Mouse (Mus musculus) hindbrain, embryonic 15.5 days (tissue): Measurements from ENCODE around the gene Cd86. TPM values are rescaled to one million over a fixed set of nuclear protein-coding genes. Genes with fewer than 3 reads are reported as not detected.

Experiments used
- ATAC-seq: fragments of 200-750 bp; cut with Nextera tagmentation; 2 replicates; pipeline ENCODE4 v1.8.0; 2017; ENCODE audit warnings: low read depth, moderate number of reproducible peaks, moderate TSS enrichment; ENCODE audit not compliant: low FRiP score
- H3K27ac ChIP-seq: fragments of 300-500 bp; sonication (generic); replicated peaks from 2 replicates; pipeline ENCODE4 v1.5.1; 2015; ENCODE audit warnings: mild to moderate bottlenecking, inconsistent platforms
- H3K27me3 ChIP-seq: fragments of 300-500 bp; sonication (generic); 2 replicates; pipeline ENCODE4 v1.6.1; 2015; ENCODE audit warnings: control low read depth, inconsistent platforms
- H3K36me3 ChIP-seq: fragments of 300-500 bp; sonication (generic); 2 replicates; pipeline ENCODE4 v1.6.1; 2015; ENCODE audit warnings: control low read depth, inconsistent platforms
- H3K4me1 ChIP-seq: fragments of 300-500 bp; sonication (generic); replicated peaks from 2 replicates; pipeline ENCODE4 v1.6.1; 2015; ENCODE audit warnings: control low read depth, inconsistent platforms
- H3K4me2 ChIP-seq: fragments of 300-500 bp; sonication (generic); 2 replicates; pipeline ENCODE4 v1.6.1; 2015; ENCODE audit warnings: moderate library complexity, mild to moderate bottlenecking, inconsistent platforms
- H3K4me3 ChIP-seq: fragments of 300-500 bp; sonication (generic); 2 replicates; pipeline ENCODE4 v1.5.1; 2015; ENCODE audit warnings: mild to moderate bottlenecking, inconsistent platforms
- H3K9ac ChIP-seq: fragments of 300-500 bp; sonication (generic); 2 replicates; pipeline ENCODE4 v1.6.1; 2015; ENCODE audit warnings: inconsistent platforms
- H3K9me3 ChIP-seq: fragments of 300-500 bp; sonication (generic); 2 replicates; pipeline ENCODE4 v1.6.1; 2016; ENCODE audit warnings: control low read depth, inconsistent platforms
- WGBS: fragments of 180-500 bp; shearing (Covaris S2); methylation state at CpG from one replicate; pipeline ENCODE4 v1.1.7; 2015; 5-methylcytosine and 5-hydroxymethylcytosine counted together
- polyA plus RNA-seq: library from polyadenylated mRNA; unstranded; fragments of >200 nt; fragmentation: Nextera tagmentation; extraction: Ambion mirVana; gene quantifications from 2 replicates; pipeline ENCODE4 v1.2.1, GENCODE M21; 2015

Cd86 gene
- polyA plus RNA-seq, 1 experiment from 2014 or later = 1.7 TPM

- no peak for ATAC-seq
- Histone ChIP-seq H3K9me3 (no peaks in the 10 kb centered on the region), H3K27ac (no peak overlapping the region), H3K27me3 (no peaks in the 10 kb centered on the region), H3K4me1 (no peaks in the 10 kb centered on the region), H3K9ac (no peak overlapping the region), H3K4me2 (no peak overlapping the region), H3K4me3 (no peak overlapping the region), H3K36me3 (no peaks in the 10 kb centered on the region)
- WGBS = 77% methylated on average over 6 of the region's 6 CpGs
Observed at GRCm38 (mm10) chr16:36684325-36684918, 18.5 kb upstream of the Cd86 start.

GRCm38 (mm10) chr16:36681829-36682228, 15.9 kb upstream of the Cd86 start:
- Histone ChIP-seq H3K4me1 (no peaks in the 10 kb centered on the region), H3K27me3 (no peaks in the 10 kb centered on the region), H3K4me3 (no peak overlapping the region), H3K27ac (no peak overlapping the region), H3K9ac (no peak overlapping the region), H3K36me3 (no peaks in the 10 kb centered on the region), H3K9me3 (no peaks in the 10 kb centered on the region), H3K4me2 (no peak overlapping the region)
- WGBS = 89% methylated on average over 3 of the region's 3 CpGs
- ATAC-seq = no peak

GRCm38 (mm10) chr16:36675902-36676301, 10.0 kb upstream of the Cd86 start:
- no peaks in the 10 kb centered on the region for H3K9me3 ChIP-seq
- H3K4me3 ChIP-seq = no peak overlapping the region
- WGBS = 96% methylated on average over 2 of the region's 2 CpGs
- no peaks in the 10 kb centered on the region for H3K27me3 ChIP-seq
- no peaks in the 10 kb centered on the region for H3K4me1 ChIP-seq
- H3K27ac ChIP-seq = no peak overlapping the region
- no peak for ATAC-seq
- H3K9ac ChIP-seq = no peak overlapping the region
- H3K4me2 ChIP-seq = no peak overlapping the region
- no peaks in the 10 kb centered on the region for H3K36me3 ChIP-seq

- ATAC-seq = no peak
- no peak overlapping the region for H3K4me2 ChIP-seq
- no peaks in the 10 kb centered on the region for H3K9me3 ChIP-seq
- H3K36me3 ChIP-seq = no peaks in the 10 kb centered on the region
- no peaks in the 10 kb centered on the region for H3K4me1 ChIP-seq
- H3K27me3 ChIP-seq = no peaks in the 10 kb centered on the region
- no peak overlapping the region for H3K4me3 ChIP-seq
- no peak overlapping the region for H3K27ac ChIP-seq
- WGBS = 26% methylated on average over 2 of the region's 2 CpGs
- no peak overlapping the region for H3K9ac ChIP-seq
Observed at GRCm38 (mm10) chr16:36675304-36675703, 9.4 kb upstream of the Cd86 start.

- H3K4me3 ChIP-seq = no peak overlapping the region
Observed at GRCm38 (mm10) chr16:36674457-36675204, 8.8 kb upstream of the Cd86 start.

GRCm38 (mm10) chr16:36673196-36673595, 7.3 kb upstream of the Cd86 start:
- no peak overlapping the region for H3K4me3 ChIP-seq
- H3K36me3 ChIP-seq = no peaks in the 10 kb centered on the region
- 84% methylated on average over 4 of the region's 4 CpGs for WGBS
- H3K4me1 ChIP-seq = no peaks in the 10 kb centered on the region
- H3K27me3 ChIP-seq = no peaks in the 10 kb centered on the region
- H3K9ac ChIP-seq = no peak overlapping the region
- H3K27ac ChIP-seq = no peak overlapping the region
- no peak for ATAC-seq
- no peak overlapping the region for H3K4me2 ChIP-seq
- no peaks in the 10 kb centered on the region for H3K9me3 ChIP-seq

More at GRCm38 (mm10) chr16:36674457-36675204, 8.8 kb upstream of the Cd86 start:
- no peaks in the 10 kb centered on the region for H3K4me1 ChIP-seq
- H3K36me3 ChIP-seq = no peaks in the 10 kb centered on the region
- no peaks in the 10 kb centered on the region for H3K9me3 ChIP-seq
- no peak overlapping the region for H3K4me2 ChIP-seq
- no peak overlapping the region for H3K9ac ChIP-seq
- 79% methylated on average over 6 of the region's 7 CpGs for WGBS
- ATAC-seq = no peak
- H3K27ac ChIP-seq = no peak overlapping the region
- H3K27me3 ChIP-seq = no peaks in the 10 kb centered on the region

GRCm38 (mm10) chr16:36670590-36670989, 4.7 kb upstream of the Cd86 start:
- H3K9me3 ChIP-seq = no peaks in the 10 kb centered on the region
- no peak overlapping the region for H3K27ac ChIP-seq
- no peak overlapping the region for H3K9ac ChIP-seq
- WGBS = 92% methylated on average over 3 of the region's 3 CpGs
- no peaks in the 10 kb centered on the region for H3K27me3 ChIP-seq
- no peaks in the 10 kb centered on the region for H3K36me3 ChIP-seq
- H3K4me2 ChIP-seq = no peak overlapping the region
- H3K4me1 ChIP-seq = no peaks in the 10 kb centered on the region
- H3K4me3 ChIP-seq = no peak overlapping the region
- no peak for ATAC-seq

GRCm38 (mm10) chr16:36666448-36667017, 652 bp upstream of the Cd86 start:
- H3K27me3 ChIP-seq = no peaks in the 10 kb centered on the region
- no peak overlapping the region for H3K9ac ChIP-seq
- H3K4me2 ChIP-seq = no peak overlapping the region
- WGBS = 92% methylated on average over 10 of the region's 10 CpGs
- H3K9me3 ChIP-seq = no peaks in the 10 kb centered on the region
- H3K4me3 ChIP-seq = no peak overlapping the region
- H3K27ac ChIP-seq = no peak overlapping the region
- no peak for ATAC-seq
- no peaks in the 10 kb centered on the region for H3K36me3 ChIP-seq
- no peaks in the 10 kb centered on the region for H3K4me1 ChIP-seq

- H3K4me2 ChIP-seq = no peak overlapping the region
- no peaks in the 10 kb centered on the region for H3K27me3 ChIP-seq
- 90% methylated on average over 5 of the region's 5 CpGs for WGBS
- no peak for ATAC-seq
- H3K4me3 ChIP-seq = no peak overlapping the region
- no peaks in the 10 kb centered on the region for H3K36me3 ChIP-seq
- no peak overlapping the region for H3K9ac ChIP-seq
- H3K9me3 ChIP-seq = no peaks in the 10 kb centered on the region
- no peaks in the 10 kb centered on the region for H3K4me1 ChIP-seq
- H3K27ac ChIP-seq = no peak overlapping the region
Observed at GRCm38 (mm10) chr16:36663484-36663883, 2.4 kb downstream of the Cd86 start.

- Histone ChIP-seq H3K4me2 (no peak overlapping the region), H3K9me3 (no peaks in the 10 kb centered on the region), H3K4me3 (no peak overlapping the region), H3K27ac (no peak overlapping the region), H3K9ac (no peak overlapping the region), H3K36me3 (no peaks in the 10 kb centered on the region), H3K27me3 (no peaks in the 10 kb centered on the region), H3K4me1 (no peaks in the 10 kb centered on the region)
- WGBS = 91% methylated on average over 10 of the region's 10 CpGs
- no peak for ATAC-seq
Observed at GRCm38 (mm10) chr16:36661330-36661729, 4.6 kb downstream of the Cd86 start.

- no peaks in the 10 kb centered on the region for H3K9me3 ChIP-seq
- ATAC-seq = no peak
- no peaks in the 10 kb centered on the region for H3K4me1 ChIP-seq
- no peak overlapping the region for H3K27ac ChIP-seq
- H3K36me3 ChIP-seq = no peaks in the 10 kb centered on the region
- 85% methylated on average over 4 of the region's 4 CpGs for WGBS
- H3K4me2 ChIP-seq = no peak overlapping the region
- H3K9ac ChIP-seq = no peak overlapping the region
- H3K4me3 ChIP-seq = no peak overlapping the region
- H3K27me3 ChIP-seq = no peaks in the 10 kb centered on the region
Observed at GRCm38 (mm10) chr16:36655910-36656309, 10.0 kb downstream of the Cd86 start.

GRCm38 (mm10) chr16:36655199-36655598, 10.7 kb downstream of the Cd86 start:
- 93% methylated on average over 1 of the region's 1 CpGs for WGBS
- H3K4me1 ChIP-seq = no peaks in the 10 kb centered on the region
- no peak for ATAC-seq
- no peak overlapping the region for H3K27ac ChIP-seq
- no peak overlapping the region for H3K4me3 ChIP-seq
- no peak overlapping the region for H3K9ac ChIP-seq
- no peak overlapping the region for H3K4me2 ChIP-seq
- H3K27me3 ChIP-seq = no peaks in the 10 kb centered on the region
- no peaks in the 10 kb centered on the region for H3K36me3 ChIP-seq
- no peaks in the 10 kb centered on the region for H3K9me3 ChIP-seq
